Mouse (Mus musculus) spleen, postnatal 14 days (tissue): ENCODE measurements around the gene Etv3.

Source experiments
- DNase-seq, 2 experiments: peaks; one replicate each; pipeline ENCODE4 v3.0.0; 2021 to 2022; ENCODE audit warnings: low spot score in 2 of 2

The Etv3 gene

GRCm38 (mm10) chr3:87556109-87556531 is 30.9 kb downstream of the Etv3 start:
- no peak for DNase-seq

- DNase-seq, result no peak
Measured at GRCm38 (mm10) chr3:87556668-87557278, 31.6 kb downstream of the Etv3 start.

- no peak for DNase-seq
Measured at GRCm38 (mm10) chr3:87560156-87560555, 34.9 kb downstream of the Etv3 start.

GRCm38 (mm10) chr3:87561434-87561833 is 36.2 kb downstream of the Etv3 start:
- DNase-seq, result no peak

GRCm38 (mm10) chr3:87562370-87562769 is 37.2 kb downstream of the Etv3 start:
- DNase-seq, result peak; percentile 59 to 79

GRCm38 (mm10) chr3:87563466-87563865 is 38.3 kb downstream of the Etv3 start:
- DNase-seq, result no peak

GRCm38 (mm10) chr3:87565623-87566022 is 40.4 kb downstream of the Etv3 start:
- no peak for DNase-seq

GRCm38 (mm10) chr3:87566066-87566465 is 40.9 kb downstream of the Etv3 start:
- no peak for DNase-seq

- DNase-seq, result no peak
Measured at GRCm38 (mm10) chr3:87567497-87567896, 42.3 kb downstream of the Etv3 start.

GRCm38 (mm10) chr3:87568681-87569080 is 43.5 kb downstream of the Etv3 start:
- no peak for DNase-seq

- no peak for DNase-seq
Measured at GRCm38 (mm10) chr3:87575766-87576165, 50.6 kb downstream of the Etv3 start.

- DNase-seq, result no peak
Measured at GRCm38 (mm10) chr3:87582259-87582658, 57.1 kb downstream of the Etv3 start.
